Mouse (Mus musculus): ENCODE measurements around the gene Cftr.

The Cftr gene

GRCm38 (mm10) chr6:18170311-18170922 is at the start of gene Cftr:
Gene Cftr (plus strand): TSS chr6:18170687.
- DNase-seq (ENCODE audit: low spot score in 2 of 2): peak; percentile 26 to 42

- DNase-seq (ENCODE audit: low spot score in 2 of 2): no peak
Measured at GRCm38 (mm10) chr6:18127206-18127983, 43.1 kb upstream of the Cftr start.

DNA sequence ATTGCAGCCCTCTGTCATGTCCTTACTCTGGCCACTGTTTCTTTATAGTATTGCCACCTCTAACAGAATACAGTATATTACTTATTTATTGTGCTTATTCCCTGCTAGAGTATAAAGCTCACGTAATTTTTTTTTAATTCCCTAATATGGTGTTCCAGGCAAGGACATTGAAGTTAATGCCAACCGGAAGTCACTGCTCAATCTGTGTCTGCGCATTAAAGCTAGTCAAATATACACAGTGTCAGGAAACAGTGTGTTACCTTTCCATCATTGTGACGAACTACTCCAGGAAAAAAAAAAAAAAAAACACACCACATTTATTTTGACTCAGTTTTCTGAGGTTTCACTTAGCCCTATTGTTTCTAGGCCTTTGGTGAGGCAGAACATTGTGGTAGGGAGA is 42.4 kb upstream of the Cftr start:
- no peak for DNase-seq (ENCODE audit: low spot score in 2 of 2)

GRCm38 (mm10) chr6:18135246-18135645 is 35.2 kb upstream of the Cftr start:
- no peak for DNase-seq (ENCODE audit: low spot score in 2 of 2)

DNA sequence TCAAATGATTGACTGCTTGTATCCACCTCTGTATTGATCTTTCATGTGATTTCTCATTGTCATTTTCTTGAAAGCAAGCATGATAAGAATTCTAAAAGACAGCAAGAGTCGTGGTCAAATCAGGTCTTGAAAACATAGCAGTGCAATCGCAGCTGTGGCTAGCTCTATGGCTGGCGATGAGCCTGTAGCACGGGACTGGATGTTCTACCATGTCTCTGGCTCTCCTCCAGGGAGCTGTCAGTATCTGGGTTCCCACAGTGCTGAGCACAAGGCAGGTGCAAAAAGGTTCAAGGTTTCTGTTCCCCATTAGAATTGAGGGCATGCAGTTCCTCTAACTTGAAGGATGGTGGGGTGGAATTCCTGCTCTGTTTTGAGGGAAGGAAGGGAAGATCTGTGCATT is 17.5 kb upstream of the Cftr start:
- DNase-seq (ENCODE audit: low spot score in 2 of 2): peak; percentile 29 to 30

DNA sequence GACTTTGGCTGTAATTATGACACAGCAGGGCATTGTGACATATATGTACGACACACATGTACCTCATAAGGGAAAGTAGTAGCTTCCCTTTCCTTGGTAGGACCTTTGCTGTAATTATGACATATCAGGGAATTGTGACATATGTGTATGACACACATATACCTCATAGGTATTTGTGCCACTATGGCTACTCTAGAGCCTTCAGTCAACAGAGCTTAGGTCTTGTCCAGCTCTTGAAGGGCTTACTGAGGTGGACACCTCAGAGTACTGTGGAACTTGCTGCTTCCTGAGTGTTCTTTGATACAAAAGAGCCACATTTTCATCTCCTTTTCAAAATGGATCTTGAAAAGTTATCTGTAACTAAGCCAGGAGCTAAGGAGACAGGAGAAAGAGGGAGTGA is 869 bp upstream of the Cftr start:
- DNase-seq (ENCODE audit: low spot score in 2 of 2): no peak

DNA sequence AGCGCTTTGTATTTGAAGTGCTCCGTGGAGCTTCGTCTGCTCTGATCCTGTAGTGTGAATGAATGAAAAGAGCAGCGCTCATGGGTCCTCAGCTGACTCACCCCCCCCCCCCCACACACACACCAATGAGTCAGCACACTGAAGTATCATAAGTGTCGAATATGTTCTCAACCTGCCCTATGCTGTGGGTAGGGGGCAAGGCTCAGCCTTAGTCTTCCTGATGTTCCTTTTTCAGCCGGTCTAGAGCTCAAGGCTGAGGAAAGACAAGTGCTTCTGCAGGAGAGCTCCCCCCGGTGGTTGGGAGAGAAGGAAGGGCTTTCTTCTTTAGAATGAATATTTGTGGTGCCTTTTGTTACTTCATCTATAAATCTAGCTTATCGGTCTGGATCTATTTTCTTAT is 1.1 kb downstream of the Cftr start:
- DNase-seq (ENCODE audit: low spot score in 2 of 2): peak in 1 of 2 experiments; percentile 29

DNA sequence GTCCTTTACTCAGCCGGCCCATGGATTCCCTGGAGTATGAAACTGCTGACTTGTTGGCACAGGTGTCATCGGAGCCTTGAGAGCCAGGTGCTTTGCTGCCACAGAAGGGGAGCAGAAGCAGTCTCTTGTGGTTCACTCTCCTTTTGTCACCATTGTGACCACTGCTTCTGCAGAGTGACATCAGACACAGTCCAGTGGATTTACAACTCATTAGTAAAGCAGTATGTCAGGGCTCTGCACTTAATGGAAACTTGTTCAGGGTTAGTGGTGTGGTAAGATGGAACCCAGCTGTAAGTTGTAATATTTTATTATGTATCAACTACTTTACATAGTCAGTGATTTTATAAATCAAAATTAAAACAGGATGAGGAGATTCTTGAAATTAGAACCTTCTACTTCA is 7.0 kb downstream of the Cftr start:
- no peak for DNase-seq (ENCODE audit: low spot score in 2 of 2)

DNA sequence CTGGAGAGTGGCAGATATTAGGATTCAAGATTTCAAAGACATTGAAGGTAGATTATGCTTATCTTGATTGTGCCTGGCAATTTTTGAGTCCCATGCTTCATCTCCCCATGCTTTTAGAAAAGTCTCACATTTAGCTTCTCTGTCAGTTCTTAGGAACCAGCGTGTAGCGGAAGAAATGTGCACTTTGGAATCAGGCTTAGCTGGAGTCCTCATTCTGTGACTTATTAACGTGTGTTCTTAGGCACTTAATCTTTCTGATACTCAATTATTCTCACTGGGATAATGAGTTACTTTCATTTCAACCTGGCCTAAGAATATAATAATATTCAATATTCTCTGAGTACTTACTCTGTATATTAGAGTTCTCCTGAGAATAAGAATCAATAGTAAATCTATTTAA is 10.2 kb downstream of the Cftr start:
- DNase-seq (ENCODE audit: low spot score in 2 of 2): no peak

GRCm38 (mm10) chr6:18182903-18183302 is 12.4 kb downstream of the Cftr start:
- no peak for DNase-seq (ENCODE audit: low spot score in 2 of 2)

GRCm38 (mm10) chr6:18220691-18221090 is 50.2 kb downstream of the Cftr start:
- no peak for DNase-seq (ENCODE audit: low spot score in 2 of 2)

- DNase-seq (ENCODE audit: low spot score in 2 of 2): no peak
Measured at GRCm38 (mm10) chr6:18223206-18223605, 52.7 kb downstream of the Cftr start.

- DNase-seq (ENCODE audit: low spot score in 2 of 2): no peak
Measured at GRCm38 (mm10) chr6:18225157-18225556, 54.7 kb downstream of the Cftr start.

GRCm38 (mm10) chr6:18246495-18246894 is 76.0 kb downstream of the Cftr start:
- no peak for DNase-seq (ENCODE audit: low spot score in 2 of 2)

DNA sequence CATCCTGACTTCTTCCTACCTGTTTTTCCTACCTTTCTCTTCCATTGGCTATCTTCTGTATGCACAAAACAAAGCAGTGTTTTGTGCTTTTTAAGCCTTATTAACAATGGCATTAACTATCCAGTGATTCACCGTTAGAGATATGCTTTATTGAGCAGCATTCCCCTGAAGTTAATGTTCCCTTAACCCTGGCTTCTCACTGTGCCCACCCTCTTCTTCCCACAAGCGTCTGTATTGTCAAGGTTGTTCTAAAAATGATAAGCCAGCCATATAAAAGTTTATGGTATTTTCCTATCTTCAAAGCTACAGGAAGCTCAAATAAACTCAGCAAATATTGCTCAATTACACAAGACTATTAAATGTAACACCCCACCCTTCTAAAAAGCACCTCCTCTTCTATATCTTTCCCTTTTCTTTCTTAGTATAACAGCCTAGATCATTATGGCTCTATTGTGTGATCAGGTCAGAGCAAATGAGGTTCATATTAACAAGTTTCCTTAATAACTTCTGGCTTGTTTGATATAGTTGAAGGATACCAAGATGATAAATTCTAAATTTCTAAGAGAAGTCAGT is 77.5 kb downstream of the Cftr start:
- no peak for DNase-seq (ENCODE audit: low spot score in 2 of 2)

- no peak for DNase-seq (ENCODE audit: low spot score in 2 of 2)
Measured at GRCm38 (mm10) chr6:18248464-18248863, 78.0 kb downstream of the Cftr start.

DNA sequence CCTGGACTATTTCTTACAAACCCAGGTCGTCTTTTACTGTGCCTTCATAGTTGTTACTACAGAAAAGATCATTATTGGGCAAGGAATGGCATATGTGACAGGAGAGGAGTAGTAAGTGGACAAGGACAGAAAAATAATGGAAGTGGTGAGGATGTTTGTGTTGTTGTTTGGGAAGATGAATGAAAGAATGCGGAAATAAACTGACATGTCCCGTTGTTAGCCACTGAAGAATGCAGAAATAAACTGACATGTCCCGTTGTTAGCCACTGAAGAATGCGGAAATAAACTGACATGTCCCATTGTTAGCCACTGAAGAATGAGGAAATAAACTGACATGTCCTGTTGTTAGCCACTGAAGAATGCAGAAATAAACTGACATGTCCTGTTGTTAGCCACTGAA is 84.1 kb downstream of the Cftr start:
- DNase-seq (ENCODE audit: low spot score in 2 of 2): no peak

GRCm38 (mm10) chr6:18270983-18271382 is 100.5 kb downstream of the Cftr start:
- no peak for DNase-seq (ENCODE audit: low spot score in 2 of 2)

- no peak for DNase-seq (ENCODE audit: low spot score in 2 of 2)
Measured at GRCm38 (mm10) chr6:18300781-18301180, 130.3 kb downstream of the Cftr start.

DNA sequence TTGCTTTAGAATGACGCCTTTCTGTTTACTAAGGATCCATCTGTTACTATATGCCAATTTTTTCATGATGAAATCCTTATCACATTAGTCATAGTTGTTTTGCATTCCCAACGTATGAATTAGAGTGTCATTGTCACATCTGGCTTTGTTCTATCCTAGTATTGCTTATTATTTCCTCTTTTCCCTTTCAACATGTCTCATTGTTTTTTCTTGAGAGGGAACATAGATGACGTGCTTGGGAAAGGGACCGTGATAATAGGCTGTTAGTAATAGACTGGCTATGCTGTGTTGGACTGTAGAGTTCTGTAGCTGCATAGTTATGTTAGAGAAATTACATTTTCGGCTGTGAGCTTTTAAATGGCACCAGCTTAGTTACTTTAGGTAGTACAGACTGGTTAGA is 131.6 kb downstream of the Cftr start:
- DNase-seq (ENCODE audit: low spot score in 2 of 2): no peak

- no peak for DNase-seq (ENCODE audit: low spot score in 2 of 2)
Measured at GRCm38 (mm10) chr6:18303228-18303627, 132.7 kb downstream of the Cftr start.

GRCm38 (mm10) chr6:18305130-18305529 is 134.6 kb downstream of the Cftr start:
- no peak for DNase-seq (ENCODE audit: low spot score in 2 of 2)

GRCm38 (mm10) chr6:18310983-18311382 is 140.5 kb downstream of the Cftr start:
- no peak for DNase-seq (ENCODE audit: low spot score in 2 of 2)

Measured in right cerebral cortex, postnatal 10 days (tissue).